Mouse (Mus musculus): ENCODE measurements around the gene Lrp10. TPM values are rescaled to one million over a fixed set of nuclear protein-coding genes. Genes with fewer than 3 reads are reported as not detected.

Lrp10 gene
- polyA plus RNA-seq, 1 experiment from 2014 or later, result 108 TPM

DNA sequence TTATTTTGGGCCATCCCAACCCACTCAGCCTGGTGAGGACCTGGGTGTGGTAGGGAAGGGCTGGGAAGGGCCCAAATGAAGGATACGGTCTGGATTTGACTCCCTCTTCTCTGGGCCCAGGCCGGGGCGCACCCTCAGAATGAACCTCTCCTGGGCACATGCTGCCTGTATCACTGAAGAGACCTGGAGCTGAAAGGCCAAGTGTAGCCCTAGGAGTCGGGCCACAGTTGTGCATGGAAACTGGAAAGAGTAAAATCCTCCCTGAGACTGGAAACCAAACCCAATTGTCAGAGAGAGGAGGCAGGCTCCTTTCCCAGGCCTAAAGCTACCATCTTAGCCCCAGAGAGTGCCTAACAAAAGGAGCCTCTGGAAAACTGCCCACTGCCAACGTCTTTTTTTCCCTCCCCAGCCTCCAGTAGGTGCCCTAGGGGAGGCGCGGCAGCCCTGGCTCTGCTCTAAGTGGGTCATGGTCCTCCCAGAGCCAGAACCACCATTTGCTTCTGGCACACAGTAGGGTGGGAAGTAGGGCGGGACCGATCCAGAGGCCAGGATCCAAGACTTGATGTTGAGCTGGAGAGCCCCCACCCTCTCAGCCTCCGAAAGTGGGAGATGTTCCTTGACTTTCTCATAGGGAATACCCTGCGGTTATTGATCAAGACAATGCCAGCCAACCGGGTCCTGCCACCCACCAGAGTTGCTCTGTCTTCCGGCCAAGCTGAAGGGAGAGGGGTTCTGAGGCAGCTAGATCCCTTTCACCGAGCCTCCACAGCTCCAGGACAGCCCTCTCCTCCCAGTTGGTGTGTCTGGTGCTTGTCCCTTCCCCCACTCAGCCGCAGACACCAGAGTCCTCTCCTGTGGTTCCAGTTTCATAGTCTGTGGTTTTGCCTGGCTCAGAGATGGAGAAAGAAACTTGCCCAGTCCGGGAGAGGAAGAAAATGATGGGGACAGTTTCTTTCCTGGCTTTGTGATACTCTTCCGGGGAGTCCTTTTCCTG, 30.8 kb upstream of the Lrp10 start:
- H3K4me2 ChIP-seq (replicated peaks; ENCODE audit: low read depth), result peak overlapping the region; percentile 94
- peaks cover 18% of the 10 kb centered on the region for H3K36me3 ChIP-seq (ENCODE audit: control insufficient read depth, insufficient read depth)
- no peak; the same call in 1 of the 2 replicates for ATAC-seq
- no peaks in the 10 kb centered on the region for H3K27me3 ChIP-seq (replicated peaks; ENCODE audit: control insufficient read depth, insufficient read depth, low read length)
- peaks cover 6% of the 10 kb centered on the region for H3K4me1 ChIP-seq (replicated peaks; ENCODE audit: control insufficient read depth, insufficient read depth, low read length)
- peak overlapping the region; percentile 91 for H3K9ac ChIP-seq (ENCODE audit: low read depth, low read length)
- no peak for TF ChIP-seq CTCF (IDR thresholded peaks at IDR 0.05; ENCODE audit: low read depth)
- WGBS, result 29% methylated on average over 15 of the region's 17 CpGs
- no peaks in the 10 kb centered on the region for H3K9me3 ChIP-seq (ENCODE audit: control insufficient read depth)
- peak overlapping the region; percentile 92 for H3K27ac ChIP-seq (ENCODE audit: low read depth, low read length)
- peak overlapping the region; percentile 85 for H3K4me3 ChIP-seq (ENCODE audit: low read depth, low read length)

DNA sequence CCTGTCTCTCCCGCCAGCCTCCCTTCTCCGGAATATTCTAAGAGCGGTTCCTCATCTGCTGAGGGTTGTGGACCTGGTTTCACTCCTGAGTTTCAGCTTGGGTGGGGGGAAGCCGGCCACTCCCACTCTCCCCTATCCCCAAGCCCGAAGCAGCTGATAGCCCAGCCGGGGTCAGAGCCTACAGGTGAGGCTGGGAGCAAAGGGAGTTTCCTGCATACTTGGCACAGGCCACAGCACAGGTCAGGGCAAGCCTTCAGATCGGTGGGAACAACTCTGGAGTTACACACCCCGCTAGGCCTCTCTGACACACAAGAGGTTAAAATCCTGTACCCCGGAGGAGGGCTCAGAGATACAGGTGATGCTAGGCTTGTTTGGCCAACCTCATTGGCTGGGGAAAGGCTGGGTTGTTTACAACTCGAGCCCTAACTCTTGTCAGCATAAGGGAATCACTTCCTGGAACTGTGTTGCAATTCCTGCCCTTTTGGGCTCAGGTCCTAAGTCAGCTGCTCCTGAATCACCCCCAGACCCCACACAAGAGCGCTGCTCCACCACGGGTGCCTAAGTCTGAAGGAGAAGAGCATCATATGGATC, 29.9 kb upstream of the Lrp10 start:
- 39% methylated on average over 12 of the region's 12 CpGs for WGBS
- Histone ChIP-seq H3K4me2 (replicated peaks; ENCODE audit: low read depth) (peak overlapping the region; percentile 94), H3K4me1 (replicated peaks; ENCODE audit: control insufficient read depth, insufficient read depth, low read length) (peaks cover 6% of the 10 kb centered on the region), H3K4me3 (ENCODE audit: low read depth, low read length) (peak overlapping the region; percentile 85), H3K27me3 (replicated peaks; ENCODE audit: control insufficient read depth, insufficient read depth, low read length) (no peaks in the 10 kb centered on the region), H3K9ac (ENCODE audit: low read depth, low read length) (no peak overlapping the region), H3K27ac (ENCODE audit: low read depth, low read length) (peak overlapping the region; percentile 92), H3K36me3 (ENCODE audit: control insufficient read depth, insufficient read depth) (peaks cover 27% of the 10 kb centered on the region), H3K9me3 (ENCODE audit: control insufficient read depth) (no peaks in the 10 kb centered on the region)
- TF ChIP-seq CTCF (IDR thresholded peaks at IDR 0.05; ENCODE audit: low read depth), result no peak
- peak; percentile 51 for ATAC-seq

DNA sequence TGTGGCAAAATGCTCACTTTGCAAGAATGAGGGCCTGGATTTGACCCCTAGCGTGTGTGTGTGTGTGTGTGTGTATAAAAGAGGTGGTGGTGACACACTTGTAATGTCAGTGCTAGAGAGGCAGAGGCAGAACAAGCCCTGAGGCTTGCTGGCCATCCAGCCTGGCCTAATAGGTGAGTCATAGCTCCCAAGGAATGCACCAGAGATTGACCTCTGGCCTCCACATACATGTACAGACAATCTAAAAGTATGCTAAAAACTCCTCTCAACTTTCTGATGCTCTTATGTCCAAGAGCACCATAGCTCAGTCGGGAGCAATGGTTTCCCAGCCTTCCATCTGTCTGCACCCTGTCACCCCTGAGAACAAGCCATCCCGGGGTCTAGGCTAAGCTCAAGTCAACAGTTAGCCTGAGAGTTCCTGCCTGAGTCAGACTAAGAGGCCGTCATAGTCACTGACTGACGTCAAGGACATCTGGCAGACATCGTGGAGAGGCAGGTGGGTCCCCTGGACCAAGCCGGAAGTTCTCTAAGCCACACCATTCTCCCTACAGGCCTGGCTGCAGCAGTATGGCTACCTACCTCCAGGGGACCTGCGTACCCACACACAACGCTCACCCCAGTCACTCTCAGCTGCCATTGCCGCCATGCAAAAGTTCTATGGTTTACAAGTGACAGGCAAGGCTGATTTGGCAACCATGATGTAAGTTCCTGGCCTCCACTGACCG, 28.6 kb upstream of the Lrp10 start:
- 0 out of 2 replicates have a peak overlapping the region, but pooled peaks have one; percentile 21 for H3K27ac ChIP-seq (ENCODE audit: low read depth, low read length)
- no peak for TF ChIP-seq CTCF (IDR thresholded peaks at IDR 0.05; ENCODE audit: low read depth)
- H3K36me3 ChIP-seq (ENCODE audit: control insufficient read depth, insufficient read depth), result peaks cover 36% of the 10 kb centered on the region
- H3K4me2 ChIP-seq (replicated peaks; ENCODE audit: low read depth), result no peak overlapping the region
- no peak overlapping the region for H3K4me3 ChIP-seq (ENCODE audit: low read depth, low read length)
- 79% methylated on average over 11 of the region's 11 CpGs for WGBS
- no peaks in the 10 kb centered on the region for H3K9me3 ChIP-seq (ENCODE audit: control insufficient read depth)
- no peak overlapping the region for H3K9ac ChIP-seq (ENCODE audit: low read depth, low read length)
- no peaks in the 10 kb centered on the region for H3K27me3 ChIP-seq (replicated peaks; ENCODE audit: control insufficient read depth, insufficient read depth, low read length)
- no peak for ATAC-seq
- H3K4me1 ChIP-seq (replicated peaks; ENCODE audit: control insufficient read depth, insufficient read depth, low read length), result peaks cover 6% of the 10 kb centered on the region

DNA sequence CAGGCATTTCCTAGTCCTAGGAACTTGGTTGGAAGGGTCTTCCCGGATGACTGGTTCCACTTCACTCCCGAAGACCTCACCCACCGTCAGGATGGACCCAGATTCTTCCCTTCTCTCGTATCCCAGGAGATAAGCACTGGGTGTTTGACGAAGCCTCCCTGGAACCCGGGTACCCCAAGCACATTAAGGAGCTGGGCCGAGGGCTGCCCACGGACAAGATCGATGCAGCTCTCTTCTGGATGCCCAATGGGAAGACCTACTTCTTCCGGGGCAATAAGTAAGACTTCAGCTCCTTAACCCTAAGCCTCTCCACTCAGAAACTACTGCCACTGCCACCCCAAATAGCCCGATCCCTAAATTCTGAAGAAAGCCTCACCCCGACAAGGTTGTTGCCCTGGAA, 24.8 kb upstream of the Lrp10 start:
- peaks cover 2% of the 10 kb centered on the region; the same call in 1 of the 2 replicates for H3K4me1 ChIP-seq (replicated peaks; ENCODE audit: control insufficient read depth, insufficient read depth, low read length)
- H3K9ac ChIP-seq (ENCODE audit: low read depth, low read length), result no peak overlapping the region
- 88% methylated on average over 12 of the region's 12 CpGs for WGBS
- ATAC-seq, result no peak
- TF ChIP-seq CTCF (IDR thresholded peaks at IDR 0.05; ENCODE audit: low read depth), result no peak
- peaks cover 50% of the 10 kb centered on the region for H3K36me3 ChIP-seq (ENCODE audit: control insufficient read depth, insufficient read depth)
- no peak overlapping the region for H3K4me2 ChIP-seq (replicated peaks; ENCODE audit: low read depth)
- H3K9me3 ChIP-seq (ENCODE audit: control insufficient read depth), result no peaks in the 10 kb centered on the region
- no peaks in the 10 kb centered on the region for H3K27me3 ChIP-seq (replicated peaks; ENCODE audit: control insufficient read depth, insufficient read depth, low read length)
- no peak overlapping the region for H3K27ac ChIP-seq (ENCODE audit: low read depth, low read length)
- H3K4me3 ChIP-seq (ENCODE audit: low read depth, low read length), result no peak overlapping the region

DNA sequence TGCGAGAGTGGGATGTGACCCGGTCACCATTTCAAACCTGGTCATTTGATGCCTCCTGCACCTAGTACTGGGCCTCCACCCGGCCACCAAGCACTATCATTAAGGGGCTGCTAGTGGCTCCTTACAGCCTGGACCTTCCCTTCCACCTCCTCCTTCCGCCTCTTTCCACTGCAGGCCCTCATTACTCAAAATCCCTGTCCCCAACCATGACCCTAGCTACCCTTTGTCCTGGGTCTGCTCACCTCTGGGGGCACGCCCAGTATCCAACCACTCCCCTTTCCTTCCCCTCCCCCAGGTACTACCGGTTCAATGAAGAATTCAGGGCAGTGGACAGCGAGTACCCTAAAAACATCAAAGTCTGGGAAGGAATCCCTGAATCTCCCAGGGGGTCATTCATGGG, 24.3 kb upstream of the Lrp10 start:
- Histone ChIP-seq H3K9ac (ENCODE audit: low read depth, low read length) (no peak overlapping the region), H3K4me1 (replicated peaks; ENCODE audit: control insufficient read depth, insufficient read depth, low read length) (0 out of 2 replicates have a peak, but pooled peaks cover 2% of the 10 kb centered on the region), H3K4me2 (replicated peaks; ENCODE audit: low read depth) (no peak overlapping the region), H3K9me3 (ENCODE audit: control insufficient read depth) (no peaks in the 10 kb centered on the region), H3K4me3 (ENCODE audit: low read depth, low read length) (no peak overlapping the region), H3K27me3 (replicated peaks; ENCODE audit: control insufficient read depth, insufficient read depth, low read length) (no peaks in the 10 kb centered on the region), H3K27ac (ENCODE audit: low read depth, low read length) (no peak overlapping the region), H3K36me3 (ENCODE audit: control insufficient read depth, insufficient read depth) (peaks cover 50% of the 10 kb centered on the region)
- WGBS, result 67% methylated on average over 7 of the region's 7 CpGs
- no peak for TF ChIP-seq CTCF (IDR thresholded peaks at IDR 0.05; ENCODE audit: low read depth)
- ATAC-seq, result no peak

DNA sequence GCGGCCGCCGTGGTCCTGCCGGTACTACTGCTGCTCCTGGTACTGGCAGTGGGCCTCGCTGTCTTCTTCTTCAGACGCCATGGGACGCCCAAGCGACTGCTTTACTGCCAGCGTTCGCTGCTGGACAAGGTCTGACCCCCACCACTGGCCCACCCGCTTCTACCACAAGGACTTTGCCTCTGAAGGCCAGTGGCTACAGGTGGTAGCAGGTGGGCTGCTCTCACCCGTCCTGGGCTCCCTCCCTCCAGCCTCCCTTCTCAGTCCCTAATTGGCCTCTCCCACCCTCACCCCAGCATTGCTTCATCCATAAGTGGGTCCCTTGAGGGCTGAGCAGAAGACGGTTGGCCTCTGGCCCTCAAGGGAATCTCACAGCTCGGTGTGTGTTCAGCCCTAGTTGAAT, 23.4 kb upstream of the Lrp10 start:
- H3K36me3 ChIP-seq (ENCODE audit: control insufficient read depth, insufficient read depth), result peaks cover 50% of the 10 kb centered on the region
- H3K27me3 ChIP-seq (replicated peaks; ENCODE audit: control insufficient read depth, insufficient read depth, low read length), result no peaks in the 10 kb centered on the region
- H3K9me3 ChIP-seq (ENCODE audit: control insufficient read depth), result no peaks in the 10 kb centered on the region
- 92% methylated on average over 11 of the region's 14 CpGs for WGBS
- H3K4me3 ChIP-seq (ENCODE audit: low read depth, low read length), result no peak overlapping the region
- TF ChIP-seq CTCF (IDR thresholded peaks at IDR 0.05; ENCODE audit: low read depth), result no peak
- H3K27ac ChIP-seq (ENCODE audit: low read depth, low read length), result no peak overlapping the region
- H3K4me2 ChIP-seq (replicated peaks; ENCODE audit: low read depth), result no peak overlapping the region
- ATAC-seq, result no peak
- H3K4me1 ChIP-seq (replicated peaks; ENCODE audit: control insufficient read depth, insufficient read depth, low read length), result no peaks in the 10 kb centered on the region
- no peak overlapping the region for H3K9ac ChIP-seq (ENCODE audit: low read depth, low read length)

All from intestine, postnatal 0 days (tissue).